Mouse (Mus musculus): ENCODE measurements around the gene Usp40.

- TF ChIP-seq CTCF (IDR thresholded peaks at IDR 0.05; ENCODE audit: extremely low read depth, insufficient read depth, low read length) = no peak
- no peak for TF ChIP-seq POLR2A (IDR thresholded peaks at IDR 0.05; ENCODE audit: extremely low read depth, insufficient read depth, low read length)
Observed at GRCm38 (mm10) chr1:87908006-87908405, 100.3 kb downstream of the Usp40 start.
